In the genomic region with DNA sequence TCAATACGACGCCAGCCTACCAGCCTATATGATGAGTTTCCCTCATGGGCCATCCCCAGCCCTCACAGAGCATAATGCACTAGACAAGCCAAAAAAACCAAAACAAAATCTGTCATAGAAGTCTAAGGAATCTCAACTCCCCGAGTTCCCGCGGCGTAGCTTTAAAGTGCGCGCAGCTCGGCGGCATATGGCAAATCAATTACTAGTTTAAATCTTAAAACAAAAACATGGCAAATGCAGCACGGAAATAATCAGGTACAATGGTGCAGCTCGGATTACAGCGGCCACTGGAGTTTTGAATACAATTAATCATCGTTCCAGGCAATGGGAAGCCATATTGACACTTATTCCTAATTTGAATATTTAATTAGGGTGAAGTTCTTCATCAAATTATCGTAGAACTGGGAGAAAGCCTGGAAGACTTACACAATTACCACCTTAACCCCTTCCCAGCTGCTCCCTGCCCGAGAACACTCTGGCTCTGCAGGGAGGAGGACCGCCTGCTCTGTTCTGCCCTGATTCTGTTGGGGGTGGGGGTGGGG, we compare ENCODE assay signal across 18 mouse cellular contexts.
DNase-seq lines count a peak whose midpoint lies in the region; ATAC-seq and TF ChIP-seq lines count a peak whose summit lies in the region.
"Had no signal": no experiment of that assay in that cellular context is flagged by ENCODE, and none has a peak within 500 bp of the region (broad histone marks: within the 10 kb centered on the region; RNA-seq: fewer than 3 reads in every experiment).

No protein-coding gene starts in this region.

- no peak for DNase-seq in neural tube, embryonic 10.5 days (ENCODE audit: extremely low spot score, low spot score)
- no peak for DNase-seq in stomach, postnatal 0 days (ENCODE audit: low spot score)
- no peak for DNase-seq in heart, postnatal 25 days (ENCODE audit: low spot score)
- no peak for DNase-seq in lung, adult 18-20 months
- DNase-seq: adrenal gland, postnatal 25 days; cerebellum, adult 9-10 months; gastrocnemius, adult 2 months; heart, adult 11 months; kidney, adult 9 months; thymus, adult 2 months had no signal

- no peak for ATAC-seq in neural tube, embryonic 12.5 days (ENCODE audit: low FRiP score, low read depth)
- ATAC-seq in forebrain, embryonic 15.5 days (replicated peaks), result no peak; the same call in 1 of the 2 replicates
- no peak for ATAC-seq in limb, embryonic 13.5 days (ENCODE audit: low FRiP score, low read depth)
- no peak for ATAC-seq in stomach, postnatal 0 days (ENCODE audit: low FRiP score, low TSS enrichment)
- ATAC-seq: CD4-positive, CD25-positive, alpha-beta regulatory T cell, adult 4 months had no signal

- no peak for TF ChIP-seq CTCF in stomach, postnatal 0 days (IDR thresholded peaks at IDR 0.05; ENCODE audit: low read depth)

- H3K4me2 ChIP-seq in neural tube, embryonic 12.5 days (replicated peaks), result 0 out of 2 replicates have a peak overlapping the region, but pooled peaks have one; percentile 12
- H3K4me2 ChIP-seq in forebrain, embryonic 15.5 days (replicated peaks), result peak overlapping the region; percentile 3; the same call in 1 of the 2 replicates
- H3K4me2 ChIP-seq in limb, embryonic 13.5 days (replicated peaks), result peak overlapping the region; percentile 24; the same call in 1 of the 2 replicates
- H3K4me2 ChIP-seq in stomach, postnatal 0 days (replicated peaks; ENCODE audit: low read depth), result no peak overlapping the region
- H3K4me2 ChIP-seq: embryonic facial prominence, embryonic 13.5 days; heart, embryonic 15.5 days; liver, embryonic 11.5 days had no signal

- H3K27me3 ChIP-seq in neural tube, embryonic 12.5 days (replicated peaks), result no peaks in the 10 kb centered on the region
- no peaks in the 10 kb centered on the region for H3K27me3 ChIP-seq in forebrain, embryonic 15.5 days
- H3K27me3 ChIP-seq in limb, embryonic 13.5 days, result no peaks in the 10 kb centered on the region
- H3K27me3 ChIP-seq in stomach, postnatal 0 days (ENCODE audit: control insufficient read depth, insufficient read depth, low read length), result no peaks in the 10 kb centered on the region
- H3K27me3 ChIP-seq: embryonic facial prominence, embryonic 13.5 days; heart, embryonic 15.5 days; megakaryocyte, embryonic 14.5 days had no signal

- WGBS in neural tube, embryonic 12.5 days, result 59% methylated on average over 17 of the region's 17 CpGs
- 37% methylated on average over 17 of the region's 17 CpGs for WGBS in forebrain, embryonic 15.5 days
- 38% methylated on average over 17 of the region's 17 CpGs for WGBS in limb, embryonic 13.5 days
- whole genome bisulfite sequencing in stomach, postnatal 0 days, result 85% methylated on average over 17 of the region's 17 CpGs

- no peaks in the 10 kb centered on the region for H3K9me3 ChIP-seq in neural tube, embryonic 12.5 days
- no peaks in the 10 kb centered on the region; the same call in 1 of the 2 replicates for H3K9me3 ChIP-seq in forebrain, embryonic 15.5 days
- H3K9me3 ChIP-seq in limb, embryonic 13.5 days, result no peaks in the 10 kb centered on the region
- no peaks in the 10 kb centered on the region for H3K9me3 ChIP-seq in stomach, postnatal 0 days (ENCODE audit: control insufficient read depth, low read length)
- H3K9me3 ChIP-seq: embryonic facial prominence, embryonic 13.5 days; heart, embryonic 15.5 days; megakaryocyte, embryonic 14.5 days had no signal

- no peak overlapping the region for H3K4me3 ChIP-seq in neural tube, embryonic 12.5 days
- H3K4me3 ChIP-seq in forebrain, embryonic 15.5 days, result no peak overlapping the region
- no peak overlapping the region for H3K4me3 ChIP-seq in limb, embryonic 13.5 days
- H3K4me3 ChIP-seq in stomach, postnatal 0 days (ENCODE audit: low read depth, low read length), result no peak overlapping the region
- H3K4me3 ChIP-seq: embryonic facial prominence, embryonic 13.5 days; gastrocnemius, adult 2 months; heart, embryonic 15.5 days; megakaryocyte, embryonic 14.5 days had no signal

- intact Hi-C loops in heart, postnatal 25 days (cut with DNase I), result no loop called here

- no peak overlapping the region for H3K9ac ChIP-seq in neural tube, embryonic 12.5 days
- H3K9ac ChIP-seq in forebrain, embryonic 15.5 days (replicated peaks), result no peak overlapping the region
- no peak overlapping the region for H3K9ac ChIP-seq in limb, embryonic 13.5 days
- H3K9ac ChIP-seq in stomach, postnatal 0 days (ENCODE audit: low read length), result no peak overlapping the region
- H3K9ac ChIP-seq: embryonic facial prominence, embryonic 13.5 days; heart, embryonic 15.5 days had no signal

- no peaks in the 10 kb centered on the region; the same call in 1 of the 2 replicates for H3K36me3 ChIP-seq in neural tube, embryonic 12.5 days
- no peaks in the 10 kb centered on the region for H3K36me3 ChIP-seq in forebrain, embryonic 15.5 days
- peaks cover 10% of the 10 kb centered on the region; the same call in 1 of the 2 replicates for H3K36me3 ChIP-seq in limb, embryonic 13.5 days
- no peaks in the 10 kb centered on the region for H3K36me3 ChIP-seq in stomach, postnatal 0 days (ENCODE audit: control insufficient read depth, insufficient read depth, low read length)
- H3K36me3 ChIP-seq: heart, embryonic 15.5 days had no signal

- TF ChIP-seq EP300 in stomach, postnatal 0 days (optimal IDR thresholded peaks at IDR 0.05), result no peak

- no peak overlapping the region for H3K27ac ChIP-seq in neural tube, embryonic 12.5 days
- H3K27ac ChIP-seq in forebrain, embryonic 15.5 days (replicated peaks), result peak overlapping the region; percentile 72
- peak overlapping the region; percentile 89; the same call in 1 of the 2 replicates for H3K27ac ChIP-seq in limb, embryonic 13.5 days
- H3K27ac ChIP-seq in stomach, postnatal 0 days (replicated peaks), result no peak overlapping the region
- H3K27ac ChIP-seq: embryonic facial prominence, embryonic 13.5 days; gastrocnemius, adult 2 months; heart, embryonic 15.5 days had no signal

- peaks cover 52% of the 10 kb centered on the region for H3K4me1 ChIP-seq in neural tube, embryonic 12.5 days
- peaks cover 62% of the 10 kb centered on the region for H3K4me1 ChIP-seq in forebrain, embryonic 15.5 days
- peaks cover 74% of the 10 kb centered on the region for H3K4me1 ChIP-seq in limb, embryonic 13.5 days
- H3K4me1 ChIP-seq in stomach, postnatal 0 days (replicated peaks; ENCODE audit: control insufficient read depth, insufficient read depth), result no peaks in the 10 kb centered on the region

Comparison
In these comparisons a context has a peak if more than half of its experiments do, and no peak if none do; other contexts are left out.
1. H3K27ac ChIP-seq: peak in forebrain, embryonic 15.5 days (single experiment) and limb, embryonic 13.5 days (single experiment); none in neural tube, embryonic 12.5 days (single experiment) and stomach, postnatal 0 days (single experiment).